Mouse (Mus musculus) heart, postnatal 0 days (tissue): ENCODE measurements at regions not wholly inside any gene's neighbourhood (a gene's known extent, or its start where the extent isn't known, plus 50 kb on each side); places are given as distances from the start of the nearest gene placed in this dataset.

ENCODE experiments used
- ATAC-seq: fragments of 200-750 bp; cut with Nextera tagmentation; 2 replicates; pipeline ENCODE4 v1.8.0; 2017; ENCODE audit warnings: low read depth, moderate number of reproducible peaks, moderate library complexity; ENCODE audit not compliant: insufficient read depth
- DNase-seq: peaks from one replicate; pipeline ENCODE4 v3.0.0-alpha.2; 2016; ENCODE audit warnings: low spot score
- H3K27ac ChIP-seq: fragments of 300-500 bp; sonication (generic); 2 replicates; pipeline ENCODE4 v1.5.1; 2014; ENCODE audit warnings: low read depth, mild to moderate bottlenecking
- H3K27me3 ChIP-seq: fragments of 300-500 bp; sonication (generic); 2 replicates; pipeline ENCODE4 v1.6.1; 2014; ENCODE audit warnings: low read length, mixed read lengths; ENCODE audit not compliant: control insufficient read depth, insufficient read depth
- H3K36me3 ChIP-seq: fragments of 300-500 bp; sonication (generic); replicated peaks from 2 replicates; pipeline ENCODE4 v1.6.1; 2014; ENCODE audit warnings: low read length, mixed read lengths; ENCODE audit not compliant: control insufficient read depth, insufficient read depth
- H3K4me1 ChIP-seq: fragments of 300-500 bp; sonication (generic); 2 replicates; pipeline ENCODE4 v1.6.1; 2014; ENCODE audit warnings: antibody characterized with exemption; ENCODE audit not compliant: control insufficient read depth, insufficient read depth
- H3K4me2 ChIP-seq: fragments of 300-500 bp; sonication (generic); 2 replicates; pipeline ENCODE4 v1.6.1; 2014; ENCODE audit warnings: low read depth, mild to moderate bottlenecking, low read length, moderate library complexity
- H3K4me3 ChIP-seq: fragments of 300-500 bp; sonication (generic); 2 replicates; pipeline ENCODE4 v1.5.1; 2014; ENCODE audit warnings: low read depth, low read length
- H3K9ac ChIP-seq: fragments of 300-500 bp; sonication (generic); replicated peaks from 2 replicates; pipeline ENCODE4 v1.6.1; 2014; ENCODE audit warnings: low read depth, low read length, mixed read lengths
- H3K9me3 ChIP-seq: fragments of 300-500 bp; sonication (generic); replicated peaks from 2 replicates; pipeline ENCODE4 v1.6.1; 2016; ENCODE audit warnings: low read length; ENCODE audit not compliant: control insufficient read depth
- CTCF ChIP-seq: IDR thresholded peaks from 2 replicates; pipeline ENCODE4 v1.5.1; 2016; ENCODE audit warnings: antibody characterized with exemption, control low read depth, low read depth
- EP300 ChIP-seq: IDR thresholded peaks from 2 replicates; pipeline ENCODE4 v1.6.1; 2016; ENCODE audit warnings: antibody characterized with exemption, low read depth
- WGBS: fragments of 180-500 bp; shearing (Covaris S2); extraction: QIAGEN DNeasy Blood & Tissue Kit; methylation state at CpG from one replicate; pipeline ENCODE4 v1.1.7; 2014; 5-methylcytosine and 5-hydroxymethylcytosine counted together

DNA sequence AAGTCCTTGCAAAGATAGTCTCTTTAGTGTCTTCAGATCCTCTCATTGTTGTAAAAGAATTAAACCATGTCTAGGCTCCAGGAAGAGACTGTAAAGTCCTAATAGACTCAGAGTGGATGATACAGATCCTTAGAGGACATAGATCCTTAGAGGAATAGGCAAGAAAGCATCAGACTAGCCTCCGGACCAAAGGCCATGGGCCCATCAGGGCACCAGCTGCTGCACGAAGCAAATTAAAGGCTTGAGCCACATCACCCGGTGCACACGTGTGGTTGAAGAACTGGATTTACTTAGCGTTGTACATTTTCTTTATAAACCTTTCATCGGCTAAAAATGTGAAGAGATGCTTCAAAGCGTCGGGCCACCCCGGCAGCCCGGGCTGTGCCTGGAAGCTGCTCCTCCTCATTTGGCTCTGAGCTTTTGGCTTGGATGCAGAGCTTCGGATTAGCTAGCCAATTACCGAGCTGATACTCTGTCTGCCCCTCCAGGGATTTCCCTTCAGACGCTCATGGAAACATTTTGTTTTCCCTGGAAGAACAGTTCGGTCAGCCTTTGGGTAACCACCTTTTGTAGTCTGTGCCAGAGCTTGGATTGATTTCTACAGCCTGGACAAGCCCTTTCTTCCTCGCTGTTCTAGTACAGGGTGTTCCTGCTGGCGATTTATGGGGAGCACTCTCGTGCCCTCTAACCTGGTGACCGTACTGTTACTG, 259.0 kb upstream of the Slc30a5 start:
- DNase-seq: no peak
- Histone ChIP-seq H3K9ac (no peak overlapping the region), H3K4me3 (no peak overlapping the region), H3K36me3 (no peaks in the 10 kb centered on the region), H3K27me3 (no peaks in the 10 kb centered on the region), H3K4me2 (no peak overlapping the region), H3K9me3 (no peaks in the 10 kb centered on the region), H3K27ac (no peak overlapping the region), H3K4me1 (no peaks in the 10 kb centered on the region)
- no peak for ATAC-seq
- WGBS: 76% methylated on average over 18 of the region's 18 CpGs
- TF ChIP-seq CTCF (no peak), EP300 (no peak)

- no peak for DNase-seq
- no peak overlapping the region for H3K4me3 ChIP-seq
Measured at GRCm38 (mm10) chr13:101085182-101085581, 252.0 kb upstream of the Slc30a5 start.

GRCm38 (mm10) chr13:101084193-101084592, 251.0 kb upstream of the Slc30a5 start:
- Histone ChIP-seq H3K27me3 (no peaks in the 10 kb centered on the region), H3K4me2 (no peak overlapping the region), H3K9me3 (no peaks in the 10 kb centered on the region), H3K36me3 (no peaks in the 10 kb centered on the region), H3K4me3 (no peak overlapping the region), H3K27ac (no peak overlapping the region), H3K4me1 (no peaks in the 10 kb centered on the region), H3K9ac (no peak overlapping the region)
- no peak for DNase-seq
- 90% methylated on average over 5 of the region's 5 CpGs for WGBS
- ATAC-seq: no peak
- no peak for TF ChIP-seq CTCF
- TF ChIP-seq EP300: no peak

More at GRCm38 (mm10) chr13:101085182-101085581, 252.0 kb upstream of the Slc30a5 start:
- Histone ChIP-seq H3K9ac (no peak overlapping the region), H3K27me3 (no peaks in the 10 kb centered on the region), H3K9me3 (no peaks in the 10 kb centered on the region), H3K36me3 (no peaks in the 10 kb centered on the region), H3K4me2 (no peak overlapping the region), H3K27ac (no peak overlapping the region), H3K4me1 (no peaks in the 10 kb centered on the region)
- no peak for ATAC-seq
- no peak for TF ChIP-seq CTCF
- no peak for TF ChIP-seq EP300

DNA sequence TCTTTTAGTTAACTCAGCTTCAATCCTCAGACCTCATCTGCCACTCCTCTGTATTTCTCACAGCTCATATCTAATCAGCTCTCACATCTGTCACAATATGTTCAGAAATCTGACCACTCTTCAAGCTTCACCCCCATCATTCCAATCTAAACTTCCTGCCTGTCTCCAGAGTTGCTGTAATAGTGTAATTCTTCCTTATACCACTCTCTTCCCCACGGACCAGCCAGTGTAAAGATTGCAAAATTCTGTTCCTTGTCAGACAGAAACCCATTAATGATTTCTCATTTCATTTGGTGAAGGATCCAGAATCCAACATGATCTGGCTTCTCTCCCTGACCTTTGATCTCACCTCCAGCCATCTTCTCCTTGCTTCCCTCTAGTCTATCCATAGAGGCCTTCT, 250.2 kb upstream of the Slc30a5 start:
- H3K4me1 ChIP-seq: no peaks in the 10 kb centered on the region
- H3K4me2 ChIP-seq: no peak overlapping the region
- TF ChIP-seq CTCF (no peak), EP300 (no peak)
- DNase-seq: no peak
- H3K9ac ChIP-seq: no peak overlapping the region
- H3K9me3 ChIP-seq: no peaks in the 10 kb centered on the region
- no peak overlapping the region for H3K27ac ChIP-seq
- H3K36me3 ChIP-seq: no peaks in the 10 kb centered on the region
- H3K4me3 ChIP-seq: no peak overlapping the region
- H3K27me3 ChIP-seq: no peaks in the 10 kb centered on the region
- 63% methylated on average over 1 of the region's 1 CpGs for WGBS
- ATAC-seq: no peak

- Histone ChIP-seq H3K27ac (no peak overlapping the region), H3K4me1 (no peaks in the 10 kb centered on the region), H3K9me3 (no peaks in the 10 kb centered on the region), H3K27me3 (no peaks in the 10 kb centered on the region), H3K36me3 (no peaks in the 10 kb centered on the region), H3K4me3 (no peak overlapping the region), H3K4me2 (no peak overlapping the region), H3K9ac (no peak overlapping the region)
- DNase-seq (peak; percentile 8), ATAC-seq (no peak)
- 55% methylated on average over 6 of the region's 6 CpGs for WGBS
- TF ChIP-seq EP300 (no peak), CTCF (peak; percentile 24; the same call in 1 of the 2 replicates)
Measured at GRCm38 (mm10) chr13:101068489-101068888, 235.3 kb upstream of the Slc30a5 start.

GRCm38 (mm10) chr13:101062582-101062981, 229.4 kb upstream of the Slc30a5 start:
- no peaks in the 10 kb centered on the region for H3K4me1 ChIP-seq
- WGBS: 55% methylated on average over 8 of the region's 8 CpGs
- no peak overlapping the region for H3K27ac ChIP-seq
- no peak overlapping the region for H3K9ac ChIP-seq
- H3K9me3 ChIP-seq: no peaks in the 10 kb centered on the region
- H3K36me3 ChIP-seq: no peaks in the 10 kb centered on the region
- no peak for TF ChIP-seq EP300
- TF ChIP-seq CTCF: no peak
- no peak overlapping the region for H3K4me2 ChIP-seq
- DNase-seq: no peak
- ATAC-seq: no peak
- no peak overlapping the region for H3K4me3 ChIP-seq
- no peaks in the 10 kb centered on the region for H3K27me3 ChIP-seq
